13 mouse cellular contexts compared by ENCODE assay signal in the genomic region with DNA sequence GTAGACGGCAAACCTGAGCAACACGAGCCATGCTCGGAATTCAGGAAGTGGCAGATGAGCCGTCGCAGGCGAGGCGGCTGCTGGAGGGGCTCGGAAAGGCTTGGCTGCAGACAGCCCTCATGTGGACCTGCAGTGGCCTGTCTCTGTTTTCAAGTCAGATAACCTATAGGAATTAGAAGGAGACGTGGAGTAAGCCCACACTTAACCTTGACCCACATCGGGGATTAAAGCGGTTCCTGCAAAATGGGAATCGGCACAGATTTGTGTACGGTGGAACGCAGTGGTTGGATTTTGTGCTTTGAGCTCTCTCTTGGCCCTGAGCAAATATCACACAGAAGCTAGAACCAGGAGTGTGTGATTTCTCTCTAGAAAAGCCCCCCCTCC.
DNase-seq lines count a peak whose midpoint lies in the region; ATAC-seq lines count a peak whose summit lies in the region.
"Had no signal": no experiment of that assay in that cellular context is flagged by ENCODE, and none has a peak within 500 bp of the region (broad histone marks: within the 10 kb centered on the region; RNA-seq: fewer than 3 reads in every experiment).

No protein-coding gene starts in this region.

- H3K4me1 ChIP-seq in forebrain, embryonic 11.5 days (replicated peaks; ENCODE audit: control insufficient read depth, insufficient read depth, low read length) = no peaks in the 10 kb centered on the region
- H3K4me1 ChIP-seq in forebrain, embryonic 12.5 days = no peaks in the 10 kb centered on the region
- H3K4me1 ChIP-seq in limb, embryonic 11.5 days (ENCODE audit: control insufficient read depth, insufficient read depth, low read length) = peaks cover 8% of the 10 kb centered on the region; the same call in 1 of the 2 replicates
- peaks cover 28% of the 10 kb centered on the region for H3K4me1 ChIP-seq in limb, embryonic 10.5 days
- H3K4me1 ChIP-seq in limb, embryonic 12.5 days (replicated peaks) = peaks cover 20% of the 10 kb centered on the region

- H3K4me2 ChIP-seq in forebrain, embryonic 11.5 days (ENCODE audit: low read depth, low read length, severe bottlenecking) = no peak overlapping the region
- H3K4me2 ChIP-seq in forebrain, embryonic 12.5 days = no peak overlapping the region
- peak overlapping the region; percentile 14; the same call in 1 of the 2 replicates for H3K4me2 ChIP-seq in limb, embryonic 11.5 days (ENCODE audit: low read depth, severe bottlenecking)
- H3K4me2 ChIP-seq in limb, embryonic 12.5 days = peak overlapping the region; percentile 13
- H3K4me2 ChIP-seq: hindbrain, embryonic 14.5 days had no signal

- no peak for ATAC-seq in forebrain, embryonic 11.5 days (replicated peaks; ENCODE audit: low FRiP score)
- ATAC-seq in forebrain, embryonic 12.5 days (ENCODE audit: low FRiP score) = no peak
- ATAC-seq in limb, embryonic 11.5 days (ENCODE audit: insufficient number of reproducible peaks, low FRiP score, low TSS enrichment, low read depth) = no peak
- no peak for ATAC-seq in limb, embryonic 12.5 days (ENCODE audit: insufficient number of reproducible peaks, insufficient read depth, low FRiP score, low TSS enrichment, low read depth)
- no peak for ATAC-seq in inflammation-experienced regulatory T-cells, adult 6 months

- H3K27ac ChIP-seq in forebrain, embryonic 11.5 days (ENCODE audit: low read depth, low read length) = no peak overlapping the region
- no peak overlapping the region for H3K27ac ChIP-seq in forebrain, embryonic 12.5 days
- H3K27ac ChIP-seq in limb, embryonic 11.5 days (replicated peaks; ENCODE audit: low read depth, low read length) = no peak overlapping the region
- H3K27ac ChIP-seq in limb, embryonic 10.5 days = no peak overlapping the region
- H3K27ac ChIP-seq in limb, embryonic 12.5 days = no peak overlapping the region
- H3K27ac ChIP-seq: gastrocnemius, adult 2 months; hindbrain, embryonic 14.5 days had no signal

- DNase-seq in forebrain, embryonic 11.5 days (ENCODE audit: low spot score) = peak; percentile 37
- peak; percentile 44 for DNase-seq in limb, embryonic 11.5 days (ENCODE audit: low spot score)
- DNase-seq in limb, embryonic 10.5 days (ENCODE audit: low spot score) = no peak
- DNase-seq in embryo, embryonic 10.5 days (ENCODE audit: low spot score) = peak; percentile 19
- no peak for DNase-seq in right cerebral cortex, adult 18-20 months
- DNase-seq: cerebellum, adult 8-10 months; gastrocnemius, adult 2 months had no signal

- WGBS in forebrain, embryonic 11.5 days = 80% methylated on average over 14 of the region's 14 CpGs
- 83% methylated on average over 14 of the region's 14 CpGs for WGBS in forebrain, embryonic 12.5 days
- WGBS in limb, embryonic 11.5 days = 33% methylated on average over 14 of the region's 14 CpGs
- WGBS in limb, embryonic 10.5 days = 42% methylated on average over 14 of the region's 14 CpGs
- WGBS in limb, embryonic 12.5 days = 25% methylated on average over 14 of the region's 14 CpGs

- no peaks in the 10 kb centered on the region for H3K36me3 ChIP-seq in forebrain, embryonic 11.5 days (ENCODE audit: control insufficient read depth, insufficient read depth, low read length)
- no peaks in the 10 kb centered on the region for H3K36me3 ChIP-seq in forebrain, embryonic 12.5 days (replicated peaks)
- no peaks in the 10 kb centered on the region for H3K36me3 ChIP-seq in limb, embryonic 11.5 days (ENCODE audit: control insufficient read depth, insufficient read depth, low read length)
- no peaks in the 10 kb centered on the region for H3K36me3 ChIP-seq in limb, embryonic 10.5 days
- H3K36me3 ChIP-seq in limb, embryonic 12.5 days = no peaks in the 10 kb centered on the region

- no peaks in the 10 kb centered on the region for H3K9me3 ChIP-seq in forebrain, embryonic 11.5 days (ENCODE audit: control insufficient read depth, low read length)
- no peaks in the 10 kb centered on the region for H3K9me3 ChIP-seq in forebrain, embryonic 12.5 days
- H3K9me3 ChIP-seq in limb, embryonic 11.5 days (ENCODE audit: control insufficient read depth, low read length) = no peaks in the 10 kb centered on the region
- H3K9me3 ChIP-seq in limb, embryonic 10.5 days (replicated peaks) = no peaks in the 10 kb centered on the region
- H3K9me3 ChIP-seq in limb, embryonic 12.5 days = no peaks in the 10 kb centered on the region

- H3K4me3 ChIP-seq in forebrain, embryonic 11.5 days (ENCODE audit: low read depth, low read length) = no peak overlapping the region
- H3K4me3 ChIP-seq in forebrain, embryonic 12.5 days (replicated peaks) = no peak overlapping the region
- no peak overlapping the region for H3K4me3 ChIP-seq in limb, embryonic 11.5 days (ENCODE audit: low read depth, low read length)
- H3K4me3 ChIP-seq in limb, embryonic 10.5 days = no peak overlapping the region; the same call in 1 of the 2 replicates
- no peak overlapping the region for H3K4me3 ChIP-seq in limb, embryonic 12.5 days (replicated peaks)
- H3K4me3 ChIP-seq: erythroblast, embryonic 14.5 days; gastrocnemius, adult 2 months; myocyte had no signal

- no peaks in the 10 kb centered on the region for H3K27me3 ChIP-seq in forebrain, embryonic 11.5 days (ENCODE audit: control insufficient read depth, insufficient read depth, low read length)
- no peaks in the 10 kb centered on the region for H3K27me3 ChIP-seq in forebrain, embryonic 12.5 days
- H3K27me3 ChIP-seq in limb, embryonic 11.5 days (ENCODE audit: control insufficient read depth, insufficient read depth, low read length) = no peaks in the 10 kb centered on the region
- no peaks in the 10 kb centered on the region; the same call in 1 of the 2 replicates for H3K27me3 ChIP-seq in limb, embryonic 10.5 days (ENCODE audit: low read depth, poor library complexity, severe bottlenecking)
- peaks cover 5% of the 10 kb centered on the region; the same call in 1 of the 2 replicates for H3K27me3 ChIP-seq in limb, embryonic 12.5 days

- H3K9ac ChIP-seq in forebrain, embryonic 11.5 days (ENCODE audit: low read length) = no peak overlapping the region
- H3K9ac ChIP-seq in forebrain, embryonic 12.5 days = no peak overlapping the region
- H3K9ac ChIP-seq in limb, embryonic 11.5 days (ENCODE audit: low read length) = no peak overlapping the region
- H3K9ac ChIP-seq in limb, embryonic 12.5 days (replicated peaks) = no peak overlapping the region
- H3K9ac ChIP-seq: hindbrain, embryonic 14.5 days had no signal

Comparison
In these comparisons a context has a peak if more than half of its experiments do, and no peak if none do; other contexts are left out.
1. DNase-seq: peak in forebrain, embryonic 11.5 days (single experiment), limb, embryonic 11.5 days (single experiment) and embryo, embryonic 10.5 days (single experiment); none in limb, embryonic 10.5 days (single experiment) and right cerebral cortex, adult 18-20 months (single experiment).
2. H3K4me2 ChIP-seq: peak in limb, embryonic 11.5 days (single experiment) and limb, embryonic 12.5 days (single experiment); none in forebrain, embryonic 11.5 days (single experiment) and forebrain, embryonic 12.5 days (single experiment).